ENCODE assay signal across 11 mouse cellular contexts in genomic region chr3:37952251-37952650, GRCm38 (mm10).
DNase-seq lines count a peak whose midpoint lies in the region; ATAC-seq and TF ChIP-seq lines count a peak whose summit lies in the region.
"Had no signal": no experiment of that assay in that cellular context is flagged by ENCODE, and none has a peak within 500 bp of the region (broad histone marks: within the 10 kb centered on the region; RNA-seq: fewer than 3 reads in every experiment).

No protein-coding gene starts in this region.

- no peak for DNase-seq in kidney, adult 2 months
- peak; percentile 81 for DNase-seq in adipocyte (ENCODE audit: low spot score)
- DNase-seq in limb, embryonic 10.5 days (ENCODE audit: low spot score), result no peak
- DNase-seq in layer of hippocampus, postnatal 14 days (ENCODE audit: low spot score in 2 of 2), result no peak
- DNase-seq: adrenal gland, adult 8-10 months; forebrain, postnatal 0 days had no signal

- no peaks in the 10 kb centered on the region for H3K4me1 ChIP-seq in kidney, embryonic 15.5 days
- H3K4me1 ChIP-seq in kidney, adult 2 months (ENCODE audit: control insufficient read depth, insufficient read depth, low read length), result peaks cover 3% of the 10 kb centered on the region; the same call in 1 of the 2 replicates
- H3K4me1 ChIP-seq in limb, embryonic 10.5 days, result peaks cover 4% of the 10 kb centered on the region; the same call in 1 of the 2 replicates
- H3K4me1 ChIP-seq: embryonic facial prominence, embryonic 10.5 days; embryonic facial prominence, embryonic 12.5 days; forebrain, embryonic 13.5 days; forebrain, embryonic 15.5 days had no signal

- no peaks in the 10 kb centered on the region for H3K9me3 ChIP-seq in kidney, embryonic 15.5 days (replicated peaks)
- peaks cover 2% of the 10 kb centered on the region; the same call in 1 of the 2 replicates for H3K9me3 ChIP-seq in limb, embryonic 10.5 days (replicated peaks)
- H3K9me3 ChIP-seq: embryonic facial prominence, embryonic 12.5 days; forebrain, embryonic 13.5 days; forebrain, embryonic 15.5 days had no signal

- no peaks in the 10 kb centered on the region for H3K27me3 ChIP-seq in kidney, embryonic 15.5 days
- H3K27me3 ChIP-seq in kidney, adult 2 months (replicated peaks; ENCODE audit: control insufficient read depth, insufficient read depth, low read length), result no peaks in the 10 kb centered on the region
- no peaks in the 10 kb centered on the region for H3K27me3 ChIP-seq in limb, embryonic 10.5 days (ENCODE audit: low read depth, poor library complexity, severe bottlenecking)
- H3K27me3 ChIP-seq: embryonic facial prominence, embryonic 12.5 days; forebrain, embryonic 13.5 days; forebrain, embryonic 15.5 days had no signal

- 0 out of 2 replicates have a peak overlapping the region, but pooled peaks have one; percentile 1 for H3K27ac ChIP-seq in kidney, embryonic 15.5 days
- no peak overlapping the region for H3K27ac ChIP-seq in kidney, adult 2 months (ENCODE audit: insufficient read depth, low read depth, low read length)
- H3K27ac ChIP-seq in limb, embryonic 10.5 days, result 0 out of 2 replicates have a peak overlapping the region, but pooled peaks have one; percentile 3
- H3K27ac ChIP-seq: embryonic facial prominence, embryonic 10.5 days; embryonic facial prominence, embryonic 12.5 days; forebrain, embryonic 13.5 days; forebrain, embryonic 15.5 days had no signal

- H3K4me2 ChIP-seq in kidney, embryonic 15.5 days, result no peak overlapping the region
- H3K4me2 ChIP-seq: embryonic facial prominence, embryonic 12.5 days; forebrain, embryonic 13.5 days; forebrain, embryonic 15.5 days had no signal

- TF ChIP-seq POLR2A in kidney, adult 2 months (IDR thresholded peaks at IDR 0.05; ENCODE audit: low read depth, low read length), result no peak

- no peak overlapping the region for H3K9ac ChIP-seq in kidney, embryonic 15.5 days
- H3K9ac ChIP-seq: embryonic facial prominence, embryonic 12.5 days; forebrain, embryonic 13.5 days; forebrain, embryonic 15.5 days; forebrain, postnatal 0 days had no signal

- no peak overlapping the region for H3K4me3 ChIP-seq in kidney, embryonic 15.5 days (replicated peaks)
- H3K4me3 ChIP-seq in kidney, adult 2 months (ENCODE audit: insufficient read depth, low read depth, low read length), result no peak overlapping the region
- no peak overlapping the region for H3K4me3 ChIP-seq in limb, embryonic 10.5 days
- H3K4me3 ChIP-seq: embryonic facial prominence, embryonic 10.5 days; embryonic facial prominence, embryonic 12.5 days; forebrain, embryonic 13.5 days; forebrain, embryonic 15.5 days had no signal

- no peaks in the 10 kb centered on the region for H3K36me3 ChIP-seq in kidney, embryonic 15.5 days
- H3K36me3 ChIP-seq in kidney, adult 2 months (ENCODE audit: control insufficient read depth, insufficient read depth, low read length), result no peaks in the 10 kb centered on the region
- 0 out of 2 replicates have a peak, but pooled peaks cover 2% of the 10 kb centered on the region for H3K36me3 ChIP-seq in limb, embryonic 10.5 days
- H3K36me3 ChIP-seq: embryonic facial prominence, embryonic 10.5 days; embryonic facial prominence, embryonic 12.5 days; forebrain, embryonic 15.5 days had no signal

- no peak for ATAC-seq in kidney, embryonic 15.5 days (replicated peaks; ENCODE audit: low FRiP score)
- ATAC-seq: forebrain, embryonic 13.5 days; forebrain, embryonic 15.5 days; forebrain, postnatal 0 days had no signal

- no peak for TF ChIP-seq CTCF in kidney, adult 2 months (conservative IDR thresholded peaks at IDR 0.05; ENCODE audit: insufficient read depth, insufficient read length, low read depth, low read length)
